Mouse (Mus musculus) layer of hippocampus, postnatal 36 days (tissue): ENCODE measurements around the gene Pptc7. TPM values are rescaled to one million over a fixed set of nuclear protein-coding genes. Genes with fewer than 3 reads are reported as not detected.
"Not testable (repeated sequence)": the region's sequence is repeated elsewhere in the genome, so short reads cannot be mapped to it uniquely, and the experiment has no call there.

Experiments used
- DNase-seq, 2 experiments: peaks; one replicate each; pipeline ENCODE4 v3.0.0; 2022
- total RNA-seq, 2 experiments: library from RNA; stranded (reverse); gene quantifications; 2 replicates each; pipeline ENCODE4 v1.2.3; 2021

The Pptc7 gene
- total RNA-seq, 2 experiments from 2014 or later: 41.1 to 43.6 TPM

DNA sequence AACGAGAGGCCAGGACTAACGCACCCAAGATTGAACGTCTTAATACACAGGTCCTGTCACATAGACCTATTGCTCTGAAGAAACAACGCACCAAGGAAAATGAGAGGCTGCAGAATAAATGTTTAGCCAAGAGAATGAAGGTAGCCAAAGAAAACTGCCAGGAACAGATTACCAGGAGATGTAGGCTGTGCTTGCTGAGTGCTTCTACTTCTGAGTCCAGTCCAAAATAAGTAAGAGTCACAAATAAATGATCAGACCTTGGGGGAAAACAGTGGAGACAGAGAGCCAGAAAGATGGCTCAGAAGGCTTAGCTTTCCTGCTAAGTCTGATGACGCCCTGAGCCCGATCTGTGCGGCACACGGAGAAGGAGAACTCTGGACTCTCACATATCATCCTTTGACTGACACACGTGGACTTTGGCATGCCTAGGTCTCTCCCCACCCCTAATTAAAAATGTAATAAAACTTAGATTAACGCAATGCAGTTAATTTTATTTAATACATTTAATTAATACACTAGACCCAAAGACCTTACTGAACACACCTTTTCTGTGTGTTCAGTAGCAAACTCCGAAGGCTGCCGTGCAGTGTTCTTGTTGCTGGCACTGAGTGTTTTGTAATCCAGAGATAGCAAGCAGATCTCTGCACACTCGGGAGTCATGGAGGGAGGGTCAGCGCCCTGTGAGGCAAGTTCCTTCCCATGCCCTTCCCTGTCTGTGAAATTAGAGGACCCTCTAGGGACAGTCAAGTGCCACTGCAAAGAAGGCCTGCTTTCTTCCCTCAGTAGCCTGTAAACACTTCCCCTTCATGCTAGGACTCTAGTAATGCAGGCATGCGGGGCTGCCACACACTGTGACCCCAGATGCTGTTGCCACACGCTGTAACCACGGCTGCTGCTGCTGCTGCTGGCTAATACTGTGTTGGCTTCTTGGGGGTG, 18.9 kb downstream of the Pptc7 start:
- no peak for DNase-seq

DNA sequence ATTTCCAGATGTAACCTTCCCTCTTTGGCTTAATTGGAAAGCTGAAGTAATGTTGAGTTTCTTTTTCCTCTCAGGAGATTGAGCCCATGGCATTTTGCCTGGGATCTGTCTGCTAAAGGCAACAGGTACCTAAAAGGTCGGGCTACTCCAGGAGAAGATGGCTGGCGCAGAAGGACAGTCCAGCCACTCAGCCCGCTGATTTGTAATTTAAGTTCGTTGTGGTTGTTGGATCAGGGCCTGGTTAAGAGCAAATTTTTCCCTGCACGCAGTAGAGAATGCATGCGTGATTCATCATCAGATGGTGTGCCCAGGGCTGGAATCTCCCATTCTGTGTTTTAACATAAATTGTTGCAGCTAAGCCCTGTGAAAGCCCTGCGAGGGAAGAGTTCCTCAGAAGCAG, 19.8 kb downstream of the Pptc7 start:
- no peak for DNase-seq

DNA sequence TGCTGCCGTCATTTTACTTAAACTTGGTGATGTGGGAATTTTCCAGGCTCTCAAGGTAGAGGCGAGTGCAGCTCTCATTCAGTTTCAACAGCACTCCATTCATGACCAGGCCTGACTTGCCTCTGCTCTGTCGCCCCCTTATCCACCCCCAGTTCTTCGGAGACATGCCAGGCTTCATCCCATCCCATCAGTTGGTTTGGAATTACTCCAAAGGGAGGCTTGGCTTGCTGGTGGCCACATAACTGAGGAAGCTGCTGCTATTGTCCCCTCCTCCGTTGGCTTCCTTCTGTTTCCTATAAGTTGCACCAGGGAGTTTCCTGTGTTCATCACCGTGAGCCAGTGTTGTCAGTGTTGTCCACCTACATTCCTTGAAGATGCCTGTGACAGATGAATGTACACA, 20.4 kb downstream of the Pptc7 start:
- no peak for DNase-seq

DNA sequence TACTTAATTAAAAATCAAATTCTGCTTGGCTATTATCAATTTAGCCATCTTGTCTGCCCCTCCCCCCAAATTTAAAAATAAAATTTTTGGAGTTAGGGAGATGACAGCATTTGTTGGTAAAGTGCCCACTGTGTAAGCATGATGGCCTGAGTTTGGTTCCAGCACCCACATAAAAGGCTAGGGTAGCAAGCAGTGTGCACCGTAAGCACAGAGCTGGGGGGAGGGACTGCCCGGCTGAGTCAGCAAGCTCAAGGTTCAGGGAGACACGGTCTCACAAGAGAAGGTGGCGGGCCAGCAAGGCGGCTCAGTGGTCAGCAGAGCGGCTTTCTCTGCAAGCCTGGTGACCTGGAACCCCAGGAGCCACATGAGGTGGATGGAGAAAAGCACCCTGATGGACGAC, 21.3 kb downstream of the Pptc7 start:
- DNase-seq: no peak

DNA sequence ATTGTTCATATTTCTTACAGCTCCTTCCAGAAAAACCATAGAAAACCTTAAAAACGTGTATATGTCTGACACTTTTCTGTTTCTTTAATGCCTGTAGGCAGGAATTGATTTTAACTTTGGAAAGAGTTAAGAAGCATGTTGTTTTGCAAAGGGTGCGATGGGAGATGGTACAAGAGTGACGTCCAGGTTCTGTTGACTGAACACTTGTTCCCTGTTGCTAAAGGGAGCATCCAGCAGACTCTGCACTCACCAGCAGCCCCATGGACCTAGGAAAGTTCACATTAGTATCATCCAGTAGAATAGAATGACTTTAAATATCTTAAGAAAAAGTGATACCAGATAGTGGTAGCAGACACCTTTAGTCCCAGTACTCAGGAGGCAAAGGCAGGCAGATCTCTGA, 22.4 kb downstream of the Pptc7 start:
- no peak for DNase-seq

DNA sequence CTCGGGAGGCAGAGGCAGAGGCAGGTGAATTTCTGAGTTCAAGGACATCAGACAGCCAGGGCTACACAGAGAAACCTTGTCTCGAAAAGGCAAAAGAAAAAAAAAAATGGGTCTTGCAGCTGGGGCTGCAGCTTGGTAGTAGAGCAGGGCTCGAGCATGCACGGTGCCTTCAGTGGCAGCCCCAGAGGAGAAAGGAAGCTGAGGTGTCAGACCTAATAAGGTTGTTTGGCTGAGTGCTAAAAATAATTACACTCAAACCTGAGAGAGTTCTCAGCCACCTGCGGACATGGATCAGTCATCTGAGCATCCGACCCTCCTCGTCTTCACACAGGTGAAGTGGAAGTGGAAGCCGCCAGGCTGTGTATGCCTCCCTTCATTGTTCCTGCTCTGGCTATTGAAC, 26.5 kb downstream of the Pptc7 start:
- DNase-seq: no peak

DNA sequence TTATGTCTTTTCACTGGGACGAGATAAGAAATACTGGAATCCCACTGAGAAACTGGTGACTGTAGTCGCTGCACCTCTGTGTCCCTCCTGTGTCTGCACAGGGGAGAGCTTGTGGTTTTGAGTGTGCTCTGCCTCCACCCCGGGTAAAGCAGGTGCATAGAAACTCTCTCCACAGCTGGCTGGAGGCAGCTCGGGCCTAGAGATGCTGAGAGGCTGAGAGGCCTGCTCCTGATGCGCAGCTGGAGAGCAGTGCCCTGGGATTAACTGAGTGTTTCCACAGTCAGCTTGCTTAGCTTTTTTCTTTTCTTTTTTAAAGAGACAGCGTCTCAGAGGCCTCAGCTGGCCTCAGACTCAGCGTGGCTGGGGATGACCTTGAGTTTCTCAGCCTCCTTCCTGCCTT, 27.5 kb downstream of the Pptc7 start:
- no peak for DNase-seq

DNA sequence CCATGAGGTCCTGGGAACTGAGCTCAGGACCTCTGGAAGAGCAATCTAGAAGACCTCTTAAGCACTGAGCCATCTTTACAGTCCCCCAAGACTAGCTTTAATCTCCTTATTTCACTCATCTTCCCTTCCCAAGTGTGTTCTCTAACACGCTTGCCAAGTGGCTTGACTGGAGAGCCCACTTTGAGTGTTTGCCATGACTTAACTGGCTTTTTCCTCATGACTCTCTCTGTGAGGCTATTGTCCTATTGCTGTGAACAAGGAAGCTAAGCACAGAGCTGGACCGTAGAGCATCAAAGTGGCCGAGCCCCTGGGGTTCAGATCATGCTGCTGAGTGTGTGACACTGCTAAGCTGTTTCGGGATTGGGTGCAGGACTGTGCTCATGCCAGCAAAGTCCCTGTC, 28.2 kb downstream of the Pptc7 start:
- no peak for DNase-seq

DNA sequence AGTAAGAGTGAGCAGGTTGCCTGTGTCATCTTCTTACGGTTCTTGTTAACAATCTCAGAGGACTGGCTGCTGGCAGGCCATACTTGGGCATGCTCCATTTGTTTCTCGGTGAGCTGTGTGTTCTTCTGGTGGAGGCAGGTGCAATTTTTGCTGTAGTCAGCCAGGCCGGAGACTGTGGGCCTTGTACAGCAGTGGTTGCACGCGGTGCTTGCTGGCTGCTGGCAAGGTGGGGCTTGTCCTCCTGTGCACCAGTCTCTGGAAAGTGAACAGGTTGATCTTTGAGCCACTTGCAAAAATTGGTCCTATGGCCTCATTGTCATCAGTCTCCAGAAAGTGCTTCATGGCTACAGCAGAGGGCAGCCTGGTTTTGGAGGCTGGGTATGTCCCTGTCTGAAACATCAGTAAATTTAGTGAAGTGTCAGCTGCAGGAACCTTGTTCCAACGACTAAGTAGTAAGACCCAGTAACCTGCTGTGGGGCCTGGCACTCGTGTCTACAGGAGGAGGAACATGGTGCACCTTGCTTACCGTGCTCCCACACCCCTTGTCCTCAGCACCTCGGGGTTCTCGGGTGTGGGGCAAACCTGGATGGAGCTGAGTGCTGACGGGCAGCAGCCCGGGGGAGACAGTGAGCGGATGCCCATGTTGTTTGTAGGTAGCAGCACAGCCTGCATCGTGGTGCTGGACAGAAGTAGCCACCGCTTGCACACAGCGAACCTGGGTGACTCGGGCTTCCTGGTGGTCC, 28.9 kb downstream of the Pptc7 start:
- DNase-seq: no peak

DNA sequence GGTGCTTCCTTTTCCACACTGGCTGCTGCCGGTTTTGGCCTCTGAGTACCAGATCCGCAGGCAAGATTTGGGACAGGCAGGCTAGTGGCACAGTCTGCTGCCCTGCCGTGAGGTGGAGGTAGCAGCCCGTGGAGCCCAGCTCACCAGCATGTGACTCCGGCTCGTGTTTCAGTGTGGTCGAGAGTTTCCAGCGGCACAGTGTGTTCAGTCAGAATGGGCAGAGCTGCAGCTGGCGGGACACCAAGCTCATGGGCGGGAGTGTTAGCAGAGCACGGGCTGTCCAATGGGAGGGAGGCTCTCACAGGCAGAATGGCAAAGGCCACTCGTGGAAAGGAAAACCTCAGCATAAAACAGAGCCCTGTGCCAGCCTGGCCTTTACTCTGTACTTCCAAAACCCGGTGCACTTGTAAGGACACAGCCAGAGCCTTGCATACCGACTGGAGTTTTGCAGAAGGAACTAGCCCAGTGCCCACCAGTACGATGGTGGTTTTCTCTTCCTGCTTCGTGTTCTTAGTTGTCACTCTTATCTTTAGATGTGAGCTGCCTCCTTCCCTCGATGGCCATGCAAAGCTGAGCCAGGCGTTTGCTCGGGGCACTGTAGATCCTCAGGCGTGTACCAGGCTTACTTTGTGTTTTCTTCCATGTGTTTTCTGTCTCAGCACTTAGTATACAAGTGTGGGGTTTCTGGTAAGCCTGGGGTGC, 31.0 kb downstream of the Pptc7 start:
- DNase-seq: peak; percentile 88 to 89

DNA sequence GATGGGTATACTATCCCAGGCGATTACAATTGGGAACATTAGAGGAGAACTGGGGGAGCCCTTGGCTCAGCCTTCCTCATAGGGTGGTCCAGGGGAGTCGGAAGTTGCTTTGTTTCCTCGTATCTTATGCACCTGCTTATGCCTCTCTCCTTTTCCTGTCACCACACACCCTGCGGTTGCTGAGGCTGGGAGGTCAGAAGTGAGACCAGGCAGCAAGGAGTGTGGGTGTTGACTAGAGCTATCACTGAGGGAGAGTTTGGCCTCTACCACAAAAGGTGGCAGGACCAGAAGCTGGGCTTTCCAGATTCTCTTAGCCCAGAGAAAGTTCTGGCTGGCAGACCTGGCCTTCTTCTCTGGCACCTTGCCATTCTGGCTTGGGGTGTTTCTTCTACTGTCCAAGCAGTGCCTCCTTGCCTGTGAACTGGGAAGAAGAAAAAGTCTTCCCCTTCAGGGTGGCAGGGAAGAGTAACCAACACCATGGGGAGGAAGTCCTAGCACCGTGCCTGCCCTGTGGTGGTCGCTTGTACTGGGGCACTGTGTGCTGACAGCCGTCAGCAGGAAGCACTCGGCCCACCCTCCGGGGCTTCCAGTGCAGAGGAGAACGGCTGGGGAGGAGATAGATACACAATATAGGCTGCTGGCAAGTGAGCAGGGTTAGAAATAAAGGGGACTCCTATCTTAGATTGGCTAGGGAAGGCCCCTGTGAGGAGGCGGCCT, 33.3 kb downstream of the Pptc7 start:
- no peak for DNase-seq

DNA sequence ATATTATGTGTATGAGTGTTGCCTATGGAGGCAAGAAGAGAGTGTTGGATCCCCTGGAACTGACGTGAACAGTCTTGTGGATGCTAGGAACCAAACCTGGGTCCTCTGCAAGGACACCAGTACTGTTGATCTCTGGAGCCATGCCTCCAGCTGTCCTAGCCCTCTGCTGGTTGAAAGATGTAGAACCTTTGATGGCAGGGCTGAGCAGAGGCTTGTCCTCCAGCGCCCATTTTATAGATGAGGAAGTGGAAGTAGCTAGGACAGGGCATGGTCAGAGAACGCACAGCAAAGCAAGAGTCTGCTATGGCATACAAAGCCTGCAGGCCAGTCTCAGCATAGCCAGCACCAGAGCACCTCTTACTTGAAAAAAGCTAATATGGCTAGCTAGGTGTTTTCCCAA, 33.9 kb downstream of the Pptc7 start:
- DNase-seq: no peak

DNA sequence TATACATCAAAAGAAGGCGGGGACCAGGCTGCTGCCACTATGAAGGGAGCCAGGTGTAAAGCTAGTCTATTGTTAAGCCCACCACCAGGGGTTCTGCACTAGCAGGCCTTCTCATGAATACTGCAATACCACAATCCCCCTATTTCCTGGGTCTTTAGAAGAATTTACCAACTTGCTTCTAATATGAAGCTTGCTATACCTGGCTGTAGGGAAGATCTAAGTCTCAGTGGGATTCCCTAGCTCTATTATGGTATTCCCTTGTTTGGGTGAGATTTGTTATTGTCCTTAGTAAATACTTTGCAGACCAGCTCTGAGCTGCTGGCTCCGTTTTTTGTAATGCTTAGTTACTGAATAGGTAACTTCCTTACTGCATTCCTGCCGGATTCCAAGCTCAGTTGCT, 34.8 kb downstream of the Pptc7 start:
- not testable (repeated sequence) for DNase-seq

DNA sequence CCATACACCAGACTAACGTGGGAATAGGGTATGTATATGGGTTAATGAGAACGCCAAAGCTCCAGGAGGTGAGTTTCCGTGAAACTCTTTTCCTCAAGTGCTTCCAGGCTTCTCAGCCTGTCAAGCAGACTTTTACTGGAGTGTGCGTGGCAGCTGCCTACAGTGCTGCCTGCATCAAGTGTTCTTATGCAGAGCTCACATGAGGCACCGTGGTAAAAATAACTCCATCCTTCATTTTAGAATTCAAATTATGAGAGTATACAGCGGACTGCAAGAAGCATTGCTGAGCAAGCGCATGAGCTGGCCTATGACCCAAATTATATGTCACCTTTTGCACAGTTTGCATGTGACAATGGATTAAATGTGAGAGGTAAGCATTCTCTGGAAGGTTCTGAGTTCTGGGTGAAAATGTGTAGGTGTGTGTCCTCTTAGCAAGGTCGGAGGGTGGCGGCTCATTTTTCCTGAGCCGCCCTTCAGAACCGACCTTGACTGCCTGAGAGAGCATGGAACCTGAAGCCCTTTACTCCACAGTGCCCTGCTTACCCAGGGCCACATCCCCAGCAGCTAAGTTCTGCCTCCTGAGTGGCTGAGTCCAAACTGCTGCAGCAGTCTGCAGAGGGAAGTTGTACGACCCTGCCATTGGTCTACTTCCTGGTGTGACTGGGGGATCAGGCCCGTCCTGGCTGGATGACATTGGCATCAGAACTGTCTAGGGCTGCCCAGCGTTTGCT, 35.5 kb downstream of the Pptc7 start:
- DNase-seq: no peak

DNA sequence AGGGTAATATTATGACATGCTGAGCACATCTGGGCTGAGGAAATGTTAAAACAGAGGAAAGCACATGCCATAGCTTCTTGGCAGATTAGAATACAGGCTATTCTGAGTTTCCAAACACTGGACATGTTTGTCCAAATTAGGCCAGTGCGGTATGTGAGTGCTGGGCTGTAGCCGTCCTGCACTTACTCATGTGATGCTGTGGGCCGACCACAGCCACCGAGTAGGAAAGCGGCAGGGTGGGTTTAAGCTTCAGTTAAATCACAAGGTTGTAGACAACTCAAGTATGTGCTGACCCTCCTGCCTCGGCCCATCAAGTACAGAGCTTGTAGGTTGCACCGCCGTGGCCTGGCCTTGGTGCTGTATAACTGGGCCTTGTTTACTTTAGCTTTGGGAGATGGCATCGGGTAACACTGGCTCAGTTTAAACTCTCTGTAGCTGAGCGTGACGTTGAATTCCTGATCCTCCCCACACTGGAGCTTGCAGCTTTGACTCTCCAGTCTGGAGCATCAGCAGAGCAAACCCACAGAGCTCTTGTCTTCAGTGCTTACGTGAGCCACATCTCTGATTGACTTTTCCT, 36.1 kb downstream of the Pptc7 start:
- no peak for DNase-seq

DNA sequence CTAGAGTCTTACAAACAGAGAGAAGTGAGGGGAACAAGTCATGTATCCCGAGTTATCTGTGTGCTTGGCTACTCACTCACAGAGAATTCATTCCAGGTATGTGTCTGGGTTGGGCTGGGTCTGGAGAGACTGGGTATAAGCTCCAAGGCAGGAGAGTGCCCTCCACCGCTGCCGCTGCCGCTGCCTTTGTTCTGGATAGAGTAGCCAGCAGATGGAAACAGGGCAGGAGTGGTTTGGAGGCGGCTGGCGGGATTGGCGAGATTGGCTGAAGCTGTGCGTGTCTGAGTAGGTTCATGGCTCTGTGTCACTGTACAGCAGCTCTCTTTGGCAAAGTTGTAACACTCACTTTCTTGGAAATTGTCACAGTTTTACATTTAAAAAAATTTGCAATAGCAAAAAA, 39.4 kb downstream of the Pptc7 start:
- DNase-seq: no peak

DNA sequence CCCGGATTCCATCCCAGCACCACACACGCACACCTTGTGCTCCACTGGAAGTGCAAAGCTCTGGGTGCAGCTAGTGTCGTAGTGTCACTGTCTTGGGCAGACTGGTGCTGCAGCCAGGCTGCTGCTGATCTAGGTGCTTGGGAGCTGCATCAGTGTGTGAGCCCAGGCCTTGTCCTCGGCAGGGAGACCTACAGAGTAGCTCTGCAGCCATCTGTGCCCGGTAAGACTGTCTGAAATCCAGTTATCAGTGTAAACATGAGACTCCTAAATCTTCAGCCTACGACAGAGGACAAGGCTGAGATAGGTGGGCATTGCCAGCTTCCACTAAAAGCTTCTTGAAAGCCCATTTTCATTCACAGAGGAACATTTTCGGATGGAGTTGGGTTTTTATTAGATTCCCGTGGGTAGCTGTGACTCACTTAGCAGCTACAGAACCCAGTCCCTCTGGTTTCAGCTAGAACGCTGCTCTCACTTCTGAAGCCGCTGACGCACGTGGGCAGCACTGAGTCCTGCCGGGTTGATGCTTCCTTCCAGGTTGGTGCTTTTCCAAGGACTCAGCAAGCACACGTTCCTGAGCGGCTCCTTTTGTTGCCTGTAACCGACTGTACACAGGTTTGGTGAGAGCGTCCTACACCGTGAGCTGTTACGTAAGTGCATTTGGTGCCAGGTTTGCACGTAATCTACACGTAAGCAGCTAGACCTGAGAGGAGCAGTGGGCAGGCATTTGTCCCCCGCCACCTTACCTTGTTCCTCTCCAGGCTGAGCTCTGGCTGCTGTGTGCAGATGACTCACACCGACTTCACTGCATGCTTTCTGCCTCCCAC, 40.7 kb downstream of the Pptc7 start:
- peak; percentile 57 to 70 for DNase-seq

DNA sequence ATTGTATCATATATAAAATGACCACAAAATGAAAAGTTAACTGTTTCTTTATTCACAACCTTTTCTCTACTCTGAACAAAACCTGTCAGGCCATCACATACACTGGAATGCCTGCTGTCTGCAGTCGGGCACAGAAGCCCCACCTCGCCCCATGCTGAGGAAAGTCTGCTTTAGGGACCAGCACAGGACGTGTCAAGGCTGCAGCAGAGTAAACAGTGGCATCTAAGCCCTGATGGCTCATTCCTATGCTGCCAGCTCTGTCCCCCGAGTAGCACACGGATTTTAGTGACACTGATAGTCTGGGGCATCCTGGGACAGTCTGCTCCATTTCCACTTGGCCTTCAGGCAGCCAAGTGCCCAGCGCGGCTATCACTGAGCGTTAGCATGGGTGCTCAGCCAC, 41.3 kb downstream of the Pptc7 start:
- no peak for DNase-seq

DNA sequence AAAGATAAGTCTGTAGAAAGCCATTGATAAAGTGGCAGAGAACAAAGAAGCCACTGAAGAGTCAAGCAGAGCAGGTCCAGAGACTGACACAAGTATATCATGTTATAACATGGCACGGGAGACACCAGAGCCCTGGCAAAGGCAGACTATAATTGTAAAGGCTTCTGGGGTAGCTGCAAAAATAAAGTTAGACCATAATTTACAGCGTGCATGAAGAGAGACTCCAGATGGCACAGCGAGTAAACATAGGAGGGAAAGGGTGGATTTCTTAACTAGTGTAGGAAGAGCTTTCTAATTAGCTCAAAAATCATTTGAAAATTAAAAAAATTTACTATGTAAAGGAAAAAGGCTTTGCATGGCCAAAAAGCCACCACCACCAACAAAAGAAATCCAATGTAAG, 43.1 kb downstream of the Pptc7 start:
- DNase-seq: no peak

DNA sequence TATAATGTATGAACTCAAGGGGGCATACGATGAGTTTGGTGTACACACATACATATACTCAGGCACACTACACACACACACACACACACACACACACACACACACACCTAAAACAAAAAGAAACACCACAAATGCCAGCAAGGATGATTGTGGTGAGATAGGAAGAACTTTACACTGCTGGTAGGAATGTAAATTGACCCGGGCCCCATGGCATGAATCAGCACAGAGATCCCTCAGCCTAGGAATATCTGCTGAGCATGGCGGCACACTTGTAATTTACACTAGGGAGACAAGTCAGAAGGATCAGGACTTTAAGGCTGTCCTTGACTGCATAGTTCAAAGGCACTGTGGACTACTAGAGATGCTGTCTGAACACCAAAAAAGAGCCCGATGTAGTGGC, 46.1 kb downstream of the Pptc7 start:
- no peak for DNase-seq

DNA sequence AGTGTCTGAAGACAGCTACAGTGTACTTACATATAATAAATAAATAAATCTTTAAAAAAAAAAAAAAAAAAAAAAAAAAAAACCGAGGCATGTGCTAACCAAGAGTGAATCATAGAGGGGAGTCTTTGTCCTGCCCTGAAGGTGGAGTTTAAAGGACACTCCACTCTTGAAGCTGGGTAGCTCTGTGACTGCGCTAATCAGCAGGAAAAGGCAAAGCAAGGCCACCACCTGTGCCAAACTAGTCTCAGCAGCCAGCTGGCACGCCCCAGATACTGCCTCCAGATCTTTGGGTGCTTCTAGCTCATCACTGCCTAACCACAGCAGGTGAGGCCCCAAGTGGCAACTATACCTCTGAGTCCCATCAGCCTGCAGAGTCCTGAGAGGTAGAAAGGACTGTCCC, 50.5 kb downstream of the Pptc7 start:
- no peak for DNase-seq
